Mouse (Mus musculus) Muller cell, postnatal 12 days (primary cell): ENCODE results near the gene Igsf9.

Source experiments
- DNase-seq: peaks from one replicate; pipeline ENCODE4 v3.0.0-alpha.2; 2015; ENCODE audit errors: inconsistent ontology term

The Igsf9 gene

DNA sequence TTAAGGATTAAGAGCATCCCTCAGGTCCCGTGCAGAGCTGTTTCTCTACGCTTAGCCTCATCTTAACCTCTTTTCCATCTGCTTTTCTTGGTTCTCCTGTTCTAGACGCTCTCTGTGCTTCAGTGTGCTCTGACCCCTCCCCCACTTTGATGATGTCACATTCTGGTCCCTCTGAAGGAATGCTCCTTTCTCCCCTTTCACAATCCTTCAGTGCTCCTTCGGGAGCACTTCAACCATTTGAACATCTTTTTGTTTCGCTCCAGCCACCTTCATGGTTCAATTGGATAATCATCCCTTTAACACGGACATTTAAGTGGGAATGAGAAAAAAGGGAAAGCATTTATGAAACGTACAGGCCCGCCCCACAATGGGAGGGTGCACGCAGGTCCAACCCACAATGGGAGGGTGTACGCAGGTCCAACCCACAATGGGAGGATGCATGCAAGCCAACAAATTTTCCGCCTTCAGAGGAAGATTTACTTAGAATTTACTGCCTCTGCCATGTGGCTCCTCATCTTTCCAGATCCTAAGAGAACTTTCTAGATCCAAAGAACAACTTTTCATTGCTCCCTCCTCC is 13.2 kb upstream of the Igsf9 start:
- no peak for DNase-seq

DNA sequence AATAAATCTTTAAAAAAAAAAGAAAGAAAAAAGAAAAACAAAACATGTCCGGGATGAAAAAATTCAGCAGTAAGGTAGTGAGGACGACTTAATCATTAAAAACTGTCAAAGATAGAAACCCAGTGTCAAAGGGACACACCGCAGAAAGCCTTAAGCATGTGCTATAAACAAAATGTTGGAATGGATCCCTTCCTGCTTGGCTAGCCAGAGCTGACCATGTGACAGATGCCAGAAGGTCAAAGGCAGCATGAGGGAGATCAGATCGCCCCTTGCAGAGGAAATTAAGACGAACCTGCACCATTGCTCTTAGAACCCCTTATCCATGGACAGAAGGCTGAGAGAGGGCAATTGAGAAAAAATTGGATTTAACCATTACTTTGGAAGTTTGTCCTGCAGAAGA is 12.2 kb upstream of the Igsf9 start:
- no peak for DNase-seq

DNA sequence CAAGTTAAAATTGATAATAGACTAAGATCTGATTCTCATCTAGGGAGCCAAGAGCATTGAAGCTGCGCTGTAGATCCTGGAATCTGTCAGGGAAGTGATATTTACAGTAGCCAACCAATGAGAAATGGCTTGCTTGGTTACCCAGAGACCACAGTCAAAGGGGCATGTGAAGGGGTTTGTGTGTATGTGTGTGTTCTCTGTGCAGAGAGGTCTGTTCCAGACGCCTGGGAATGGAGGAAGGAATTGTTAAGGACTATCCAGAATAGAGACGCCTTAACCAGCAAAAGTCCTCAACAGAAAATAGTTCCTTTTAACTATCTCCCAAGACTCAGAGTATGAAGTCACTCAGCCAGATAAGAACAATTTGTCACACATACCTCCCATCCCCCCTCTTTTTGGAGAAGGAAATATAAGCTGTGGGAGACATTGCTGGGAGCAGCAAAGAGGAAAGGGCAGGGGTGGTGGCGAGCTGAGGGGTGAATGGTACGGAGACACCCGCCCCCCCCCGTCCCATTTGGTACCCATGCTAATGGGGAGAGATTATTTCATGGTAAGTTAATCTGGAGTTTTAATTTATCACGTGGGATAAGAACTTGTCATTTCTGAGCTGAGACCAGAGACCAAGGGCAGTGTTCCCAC is 11.7 kb upstream of the Igsf9 start:
- DNase-seq = no peak

DNA sequence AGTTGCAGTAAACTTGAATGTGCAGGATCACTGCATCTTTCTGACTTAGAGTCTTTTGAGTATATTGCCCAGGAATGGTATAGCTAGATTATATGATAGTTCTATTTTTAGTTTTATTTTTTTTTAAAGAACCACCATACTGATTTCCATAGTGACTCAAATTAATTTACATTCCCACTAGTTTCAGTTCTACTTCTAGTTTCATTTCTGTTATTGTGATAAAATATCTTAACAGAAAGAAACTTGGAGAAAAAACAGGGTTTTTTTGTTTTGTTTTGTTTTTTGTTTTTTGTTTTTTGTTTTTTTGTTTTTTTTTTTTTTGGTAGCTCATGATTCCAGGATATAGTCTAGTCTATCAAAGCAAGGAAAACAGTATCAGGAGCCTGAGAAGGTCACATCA is 8.7 kb upstream of the Igsf9 start:
- DNase-seq = no peak

DNA sequence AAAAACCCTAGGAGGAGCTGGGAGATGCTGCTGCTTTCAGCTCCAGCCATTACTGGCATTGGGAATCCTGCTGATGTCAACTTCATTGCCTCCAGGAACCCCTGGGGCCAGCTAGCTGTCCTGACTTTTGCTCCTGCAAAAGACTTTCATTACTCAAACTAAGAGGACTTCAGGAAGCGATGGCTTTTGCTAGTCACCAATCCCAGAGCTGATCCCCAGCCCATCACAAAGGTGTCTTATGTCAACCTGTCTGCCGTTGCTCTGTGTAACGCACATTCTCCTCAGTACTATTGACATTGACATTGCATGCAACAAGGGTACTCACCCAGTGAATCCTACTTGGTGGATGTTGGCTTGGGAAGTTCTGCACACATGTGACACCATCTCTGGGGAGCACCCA is 7.4 kb upstream of the Igsf9 start:
- no peak for DNase-seq

DNA sequence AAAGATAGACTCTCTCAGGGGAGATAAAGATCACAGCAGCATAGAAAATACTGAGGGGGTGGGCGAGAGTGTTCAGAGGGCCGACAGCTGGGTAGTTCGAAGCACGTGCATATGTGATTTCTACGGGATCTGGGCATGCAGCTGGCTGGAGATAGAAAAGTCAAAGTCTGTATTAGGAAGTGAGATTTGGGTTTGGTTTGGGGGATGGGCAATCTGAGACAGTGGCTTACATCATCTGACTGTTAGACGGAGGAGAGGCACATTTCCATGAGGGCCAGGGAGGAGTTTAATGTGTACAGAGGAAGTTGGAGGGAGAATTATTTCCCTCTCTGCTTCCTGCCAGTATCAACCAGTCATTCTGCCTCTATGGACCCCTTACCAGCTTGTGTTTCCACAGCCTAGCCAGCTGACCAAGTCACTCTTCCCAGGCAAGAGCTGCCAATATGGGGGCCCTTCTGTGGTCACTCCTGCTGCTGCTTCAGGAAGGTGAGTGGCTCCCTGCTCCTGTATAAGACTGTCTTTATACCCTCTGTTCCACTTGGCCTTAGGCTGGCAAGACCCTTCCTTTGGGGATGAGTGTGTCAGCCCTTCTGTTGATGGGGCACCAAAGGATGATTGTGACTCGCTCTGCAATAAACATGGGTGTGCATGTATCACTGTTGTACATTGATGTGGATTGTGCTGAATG is 6.4 kb upstream of the Igsf9 start, which contains the start of gene Slamf9:
TSS of gene Slamf9 (plus strand) at position 305 of the 688 bp plus-strand sequence.
- no peak for DNase-seq

DNA sequence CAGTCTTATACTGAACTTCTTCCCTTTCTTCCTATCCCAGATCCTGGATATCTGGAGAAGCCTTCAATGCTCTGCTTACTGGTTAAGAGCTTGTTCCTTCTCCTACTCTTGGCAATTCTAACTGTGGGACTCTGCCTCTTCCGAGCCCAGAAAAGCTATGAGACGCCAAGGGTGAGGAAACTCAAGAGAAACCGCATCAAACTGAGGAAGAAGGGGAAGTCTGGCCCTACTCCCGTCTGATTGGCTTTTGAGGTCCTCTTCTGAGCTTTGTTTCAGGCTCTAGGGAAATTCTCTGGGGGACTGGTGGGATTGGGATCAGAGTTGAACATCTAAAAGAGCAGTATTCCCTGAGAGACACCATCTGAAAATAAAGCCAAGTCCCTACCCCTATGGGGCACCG is 3.6 kb upstream of the Igsf9 start:
- DNase-seq = no peak

DNA sequence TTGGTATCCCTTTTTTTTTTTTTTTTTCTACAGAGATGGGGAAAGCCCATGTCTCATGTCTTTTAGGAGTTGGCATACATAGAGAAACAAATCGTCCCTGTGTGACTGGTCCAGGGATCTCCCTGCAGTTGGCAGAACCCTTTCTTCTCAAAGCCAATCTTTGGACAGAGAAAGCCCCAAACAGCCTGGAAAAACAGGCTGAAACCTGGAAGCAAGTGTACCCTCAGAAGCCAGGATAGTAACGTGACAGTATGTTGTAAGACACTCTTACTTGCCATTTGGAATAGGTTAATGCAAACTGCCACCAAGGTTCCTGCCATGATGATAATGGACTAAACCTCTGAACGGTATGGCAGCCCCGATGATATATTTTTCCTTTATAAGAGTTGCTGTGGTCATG is 1.2 kb upstream of the Igsf9 start:
- no peak for DNase-seq

DNA sequence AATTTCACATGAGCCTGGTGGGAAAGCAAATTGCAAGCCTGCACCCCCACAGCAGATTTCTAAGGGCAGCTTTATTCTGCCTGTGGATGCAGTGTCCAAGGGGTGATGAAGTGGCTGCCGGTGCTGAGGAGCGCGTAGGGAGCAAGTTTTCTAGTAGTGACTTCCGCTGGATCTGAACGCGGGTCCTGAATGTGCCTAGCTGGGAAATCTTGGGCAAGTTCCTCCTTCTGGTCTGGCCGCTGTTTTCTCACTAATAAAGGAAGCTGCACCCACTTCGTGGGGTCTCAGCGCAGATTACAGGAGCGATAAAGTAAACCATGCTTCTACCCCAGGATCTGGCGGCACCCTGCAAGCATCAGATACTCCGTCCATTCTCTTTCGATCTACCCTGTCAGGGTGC is 477 bp upstream of the Igsf9 start:
- no peak for DNase-seq

DNA sequence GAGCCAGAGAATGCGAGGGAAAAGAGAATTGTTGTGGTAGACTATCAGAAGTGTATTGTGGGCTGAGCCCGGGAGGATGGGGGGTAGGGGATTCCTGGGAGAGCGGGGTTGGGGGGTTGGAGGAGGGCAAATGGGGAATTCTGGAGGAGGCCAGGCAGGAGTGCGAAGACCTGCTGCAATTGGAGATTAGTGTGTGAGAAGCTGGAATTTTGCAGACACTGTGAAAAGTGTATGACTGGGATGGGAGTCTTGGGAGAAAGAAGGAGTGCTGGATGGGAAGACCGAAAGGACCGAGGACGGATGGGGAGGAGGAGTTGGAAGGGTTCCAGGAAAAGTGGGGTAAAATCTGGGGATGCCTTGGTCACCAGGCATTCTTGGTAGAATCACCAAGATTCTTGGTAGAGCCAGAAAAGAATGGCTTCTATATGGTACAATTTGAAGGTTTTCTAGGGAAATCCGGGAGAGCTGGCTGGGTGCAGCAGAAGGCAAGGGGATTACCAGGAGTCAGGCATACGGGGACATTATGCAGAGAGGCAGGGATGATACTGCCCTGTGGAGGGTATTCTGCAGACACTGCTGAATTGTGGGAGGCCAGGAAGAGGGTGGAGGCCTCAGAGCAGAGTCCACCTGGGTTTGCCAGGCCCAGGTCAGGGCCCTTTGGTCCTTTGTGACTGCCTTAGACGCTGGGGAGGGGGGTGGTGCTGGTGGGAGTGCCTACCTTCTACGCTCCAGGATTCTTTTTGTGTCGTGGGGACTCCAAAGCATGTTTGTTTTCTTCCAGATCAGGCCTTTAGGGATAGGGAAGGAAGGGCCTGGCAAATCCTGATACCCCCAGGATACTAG is 1.2 kb downstream of the Igsf9 start:
- no peak for DNase-seq

DNA sequence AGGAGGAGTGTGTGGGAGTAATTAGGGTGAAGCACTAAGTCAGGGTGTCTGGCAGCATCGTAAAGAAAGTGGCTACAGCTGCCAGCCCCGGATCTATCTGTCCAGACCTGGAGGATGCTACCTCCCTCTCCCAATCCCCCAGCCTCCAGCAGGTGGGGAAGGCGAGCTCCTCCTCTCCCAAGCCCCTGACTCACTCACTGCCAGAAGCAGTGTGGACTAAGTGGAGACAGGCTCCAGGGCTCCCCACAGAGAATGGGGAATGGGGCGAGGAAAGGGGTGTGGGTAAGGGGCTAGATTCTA is 1.7 kb downstream of the Igsf9 start:
- DNase-seq = no peak

DNA sequence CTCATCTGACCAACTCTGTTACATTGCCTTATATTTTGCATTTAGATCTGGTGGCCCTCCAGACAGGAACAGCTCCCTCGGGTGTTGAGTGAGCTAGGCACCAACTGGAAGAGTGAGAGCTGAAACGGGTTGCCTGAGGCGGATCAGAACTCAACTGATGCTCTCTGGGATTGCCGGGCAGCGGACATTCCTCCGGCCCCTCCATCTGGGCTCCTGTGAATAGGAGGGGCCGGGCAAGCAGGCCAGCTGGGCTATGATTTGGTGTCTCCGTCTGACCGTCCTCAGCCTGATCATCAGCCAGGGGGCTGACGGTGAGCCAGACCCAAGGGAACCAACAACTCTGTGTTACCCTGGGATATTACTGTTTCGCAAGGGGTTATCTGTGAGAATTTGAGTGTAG is 2.6 kb downstream of the Igsf9 start:
- DNase-seq = no peak

DNA sequence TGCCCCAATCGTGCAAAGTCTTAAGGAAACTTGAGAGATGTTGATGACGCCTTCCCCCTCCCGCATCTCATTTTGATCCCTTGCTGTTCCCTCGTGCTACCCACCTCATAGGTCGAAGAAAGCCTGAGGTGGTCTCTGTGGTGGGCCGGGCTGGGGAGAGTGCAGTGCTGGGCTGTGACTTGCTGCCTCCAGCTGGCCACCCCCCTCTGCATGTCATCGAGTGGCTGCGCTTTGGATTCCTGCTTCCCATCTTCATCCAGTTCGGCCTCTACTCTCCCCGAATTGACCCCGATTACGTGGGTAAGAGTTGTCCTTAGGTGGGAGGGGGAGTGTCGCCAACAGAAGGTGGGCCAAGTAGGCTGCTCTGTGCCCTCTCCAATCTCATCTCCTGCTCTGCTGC is 3.1 kb downstream of the Igsf9 start:
- DNase-seq = no peak

DNA sequence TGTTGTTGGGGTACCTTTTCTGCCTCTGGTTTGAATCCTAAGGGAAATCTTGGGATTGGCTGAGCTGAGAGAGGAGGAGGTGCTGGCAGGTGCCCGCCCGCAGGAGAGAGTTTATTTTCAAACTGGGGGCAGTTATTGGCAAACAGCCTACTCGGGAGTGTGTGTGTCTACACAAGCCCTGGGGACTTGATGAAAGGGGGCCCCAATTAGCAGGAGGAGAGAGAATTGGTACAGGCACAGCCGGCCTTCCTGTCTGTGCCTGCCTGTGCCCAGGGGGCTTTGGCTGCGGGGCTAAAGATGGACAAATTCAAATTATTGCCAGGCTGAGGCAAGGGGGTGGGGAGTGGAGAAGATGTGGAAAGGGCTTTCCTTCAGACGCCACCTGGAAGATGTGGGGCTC is 4.2 kb downstream of the Igsf9 start:
- no peak for DNase-seq

DNA sequence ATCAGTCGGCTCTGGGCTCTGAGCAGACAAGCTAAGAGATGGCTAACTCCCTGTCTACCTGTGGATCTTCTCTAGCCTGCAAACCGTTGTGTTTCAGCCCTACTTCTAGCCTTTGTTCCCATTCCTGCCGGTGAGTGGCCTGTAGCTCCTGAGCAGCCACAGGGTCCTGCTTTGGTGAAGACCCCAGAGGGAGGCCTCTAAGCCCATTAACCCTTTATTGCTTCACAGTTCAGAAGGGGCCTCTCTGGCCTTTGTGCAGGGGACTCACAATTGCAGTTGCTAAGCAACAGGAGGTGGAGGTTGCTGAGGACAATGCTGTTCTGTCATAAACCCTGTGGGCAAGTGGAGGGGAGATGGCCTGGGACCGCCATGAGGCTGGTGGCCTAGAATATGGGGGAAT is 4.6 kb downstream of the Igsf9 start:
- no peak for DNase-seq

DNA sequence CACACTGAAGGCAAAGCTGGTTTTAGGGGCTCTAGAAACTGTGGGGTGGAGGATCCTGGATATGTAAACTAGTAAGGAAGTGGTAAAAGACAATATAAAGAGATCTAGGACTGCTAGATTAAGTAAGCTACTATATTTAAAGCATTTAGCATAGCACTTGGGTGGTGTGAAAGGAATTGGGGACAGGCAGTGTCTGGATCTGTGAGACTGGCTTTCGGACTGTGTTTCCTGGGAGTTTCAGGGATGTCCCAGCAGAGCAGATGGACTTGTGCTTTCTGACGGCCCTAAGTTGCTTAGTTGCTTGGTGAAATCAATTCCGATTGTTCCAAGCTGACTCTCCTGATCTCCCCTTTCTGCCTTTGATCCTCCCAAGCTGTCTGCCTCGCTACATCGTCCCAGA is 5.1 kb downstream of the Igsf9 start:
- DNase-seq = no peak

DNA sequence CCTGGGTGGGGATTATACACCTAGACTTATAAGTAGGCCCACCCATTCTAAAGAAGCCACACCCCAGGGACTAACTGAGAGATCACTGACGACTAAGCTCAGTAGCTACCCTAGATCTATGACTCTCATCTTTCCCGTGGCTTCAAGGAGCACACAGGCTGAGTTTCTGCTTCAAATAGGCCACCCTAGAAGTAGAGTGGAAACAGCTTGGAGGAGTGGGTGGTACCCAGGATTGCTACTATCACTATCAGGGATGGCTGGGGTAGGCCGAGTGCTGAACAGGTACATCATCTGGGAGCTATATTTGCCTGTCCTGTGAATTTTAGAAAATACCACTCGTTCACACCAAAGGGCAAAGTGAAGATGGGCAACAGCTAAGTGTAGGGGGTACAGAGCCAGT is 6.3 kb downstream of the Igsf9 start:
- DNase-seq = no peak

DNA sequence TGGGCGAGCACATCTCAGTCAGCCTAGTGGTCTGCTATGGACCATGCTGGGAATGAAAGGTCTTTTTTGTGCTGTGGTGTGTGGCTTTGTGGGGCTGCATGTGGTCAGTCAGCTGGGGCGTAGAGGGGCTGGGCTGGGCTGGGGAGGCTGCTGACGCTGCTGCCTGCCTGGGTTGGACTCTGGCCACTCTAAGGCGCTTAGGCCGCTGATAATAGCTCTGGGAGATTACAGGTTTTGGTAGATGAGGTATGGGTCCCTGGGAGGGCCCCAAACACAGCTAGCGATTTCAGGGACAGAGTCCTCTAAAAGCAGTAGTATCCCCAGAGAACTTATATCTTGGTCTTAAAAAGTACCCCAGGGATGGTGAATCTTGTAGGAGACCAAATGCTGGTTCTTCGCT is 7.2 kb downstream of the Igsf9 start:
- no peak for DNase-seq

DNA sequence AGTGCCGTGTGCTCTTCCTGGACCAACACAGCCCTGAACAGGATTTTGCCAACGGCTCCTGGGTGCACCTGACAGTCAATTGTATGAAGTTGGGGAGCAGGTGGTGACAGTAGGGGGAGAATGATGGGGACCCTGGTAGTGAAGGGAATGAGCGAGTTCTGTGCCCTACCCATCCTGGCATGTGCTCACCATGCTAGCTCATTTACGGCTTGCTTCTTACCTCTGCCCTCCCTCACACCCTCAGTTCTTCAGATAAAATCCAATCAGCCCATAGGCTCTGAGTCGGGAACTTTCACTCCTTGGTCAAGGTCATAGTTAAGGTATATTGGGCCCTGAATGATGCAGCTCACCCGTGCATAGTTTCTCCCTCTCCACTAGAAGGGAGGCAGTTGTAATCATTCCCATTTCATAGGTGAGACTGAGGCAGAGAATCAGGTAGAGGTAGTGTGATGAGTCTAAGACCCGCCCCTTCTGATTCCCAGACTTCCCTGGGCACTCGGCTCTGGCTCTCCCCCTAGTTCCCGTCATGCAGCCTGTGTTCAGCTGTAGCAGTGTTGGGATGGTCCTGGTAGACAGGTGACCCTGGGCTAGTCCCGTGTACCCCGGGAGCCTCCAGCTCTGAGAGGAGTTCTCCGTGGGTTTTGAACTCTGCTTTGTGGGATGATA is 8.1 kb downstream of the Igsf9 start:
- DNase-seq = no peak

DNA sequence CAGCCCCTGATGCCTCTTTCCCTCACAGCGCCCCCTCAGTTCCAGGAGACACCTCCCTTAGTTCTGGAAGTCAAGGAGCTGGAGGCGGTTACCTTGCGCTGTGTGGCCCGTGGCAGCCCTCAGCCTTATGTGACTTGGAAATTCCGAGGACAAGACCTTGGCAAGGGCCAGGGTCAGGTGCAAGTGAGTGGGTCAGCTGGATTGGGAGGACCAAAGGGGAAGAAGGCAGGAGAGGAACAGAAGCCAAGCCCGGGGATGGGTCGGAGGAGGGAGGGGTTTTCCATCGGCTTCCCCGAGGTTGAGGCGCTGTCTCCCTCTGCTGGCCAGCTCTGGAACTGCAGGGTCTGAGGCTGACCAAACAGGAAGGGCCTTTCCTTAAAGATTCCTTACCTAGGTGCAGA is 8.7 kb downstream of the Igsf9 start:
- DNase-seq = peak; percentile 80

DNA sequence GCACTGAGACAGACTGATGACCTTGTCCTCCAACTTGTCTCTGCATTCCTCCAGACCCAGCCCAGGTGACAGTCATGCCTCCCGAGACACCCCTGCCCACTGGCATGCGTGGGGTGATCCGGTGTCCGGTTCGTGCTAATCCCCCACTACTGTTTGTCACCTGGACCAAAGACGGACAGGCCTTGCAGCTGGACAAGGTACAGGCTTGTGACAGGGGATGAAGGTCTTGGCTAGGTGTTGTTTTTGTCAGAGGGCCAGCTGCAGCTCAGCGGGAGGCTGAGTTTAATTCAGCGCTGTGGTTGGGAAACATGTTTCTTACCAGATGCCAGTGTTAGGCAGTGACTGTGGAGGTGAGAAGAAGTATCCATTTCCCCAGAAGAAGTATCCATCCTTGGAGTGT is 10.5 kb downstream of the Igsf9 start:
- no peak for DNase-seq

DNA sequence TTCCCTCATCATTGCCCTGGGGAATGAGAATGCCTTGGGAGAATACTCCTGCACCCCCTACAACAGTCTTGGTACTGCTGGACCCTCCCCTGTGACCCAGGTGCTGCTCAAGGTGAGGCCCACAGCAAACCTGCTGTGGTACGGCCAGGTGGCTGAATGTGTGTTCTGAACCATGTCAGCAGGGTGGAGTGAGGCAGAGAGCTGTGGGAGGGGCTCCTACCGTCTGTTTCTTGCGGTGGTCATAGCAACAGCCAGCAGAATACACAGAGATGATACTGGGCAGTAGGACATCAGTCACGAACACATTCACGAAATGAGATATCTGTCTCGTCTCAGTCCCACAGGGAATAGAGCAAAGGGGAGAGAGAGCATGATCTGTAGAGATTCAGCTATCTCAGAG is 11.9 kb downstream of the Igsf9 start:
- DNase-seq = no peak
